Mouse (Mus musculus) c-Kit-negative CD71-positive TER-119-positive erythroid progenitor cells, embryonic 14.5 days (primary cell): Measurements from ENCODE around the gene Dnajb13.

Source experiments
- DNase-seq: peaks from one replicate; pipeline ENCODE4 v3.0.0-alpha.2; 2013; ENCODE audit warnings: low read depth, low spot score

Gene Dnajb13

DNA sequence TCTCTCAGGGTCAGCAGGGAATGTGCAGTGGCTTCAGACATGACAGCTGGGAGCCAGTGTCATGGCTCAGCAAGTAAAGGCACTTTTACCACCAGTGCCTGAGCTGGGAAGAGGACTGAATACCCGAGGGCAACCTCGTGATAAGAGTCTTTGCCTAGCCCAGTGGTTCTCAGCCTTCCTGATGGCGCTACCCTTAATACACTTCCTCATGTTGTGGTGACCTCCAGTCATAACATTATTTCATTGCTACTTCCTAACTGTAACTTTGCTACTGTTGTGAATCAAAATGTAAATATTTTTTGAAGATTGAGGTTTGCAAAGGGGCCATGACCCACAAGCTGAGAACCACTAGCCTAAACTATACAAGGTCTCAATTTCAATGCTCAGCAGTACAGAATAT, 6.1 kb downstream of the Dnajb13 start:
- DNase-seq = no peak

DNA sequence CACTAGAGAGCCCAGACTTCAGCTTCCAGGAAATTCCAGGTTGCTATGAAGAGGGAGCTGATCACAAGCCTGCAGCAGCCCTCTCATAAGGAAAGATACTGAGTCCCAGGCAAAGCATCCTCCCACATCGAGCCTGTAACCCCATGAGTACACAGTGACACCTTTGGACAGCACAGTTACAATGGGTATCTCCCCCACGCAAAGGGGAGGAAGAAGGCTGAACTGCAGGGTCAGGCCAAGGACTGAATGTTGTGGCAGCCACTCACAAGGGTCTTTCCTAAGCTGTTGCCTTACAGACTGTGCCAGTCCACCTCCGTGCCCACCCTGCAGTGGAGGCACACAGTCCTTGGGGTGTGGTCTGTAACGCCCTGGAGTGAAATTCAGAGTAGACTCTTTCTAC, 8.3 kb downstream of the Dnajb13 start:
- no peak for DNase-seq

DNA sequence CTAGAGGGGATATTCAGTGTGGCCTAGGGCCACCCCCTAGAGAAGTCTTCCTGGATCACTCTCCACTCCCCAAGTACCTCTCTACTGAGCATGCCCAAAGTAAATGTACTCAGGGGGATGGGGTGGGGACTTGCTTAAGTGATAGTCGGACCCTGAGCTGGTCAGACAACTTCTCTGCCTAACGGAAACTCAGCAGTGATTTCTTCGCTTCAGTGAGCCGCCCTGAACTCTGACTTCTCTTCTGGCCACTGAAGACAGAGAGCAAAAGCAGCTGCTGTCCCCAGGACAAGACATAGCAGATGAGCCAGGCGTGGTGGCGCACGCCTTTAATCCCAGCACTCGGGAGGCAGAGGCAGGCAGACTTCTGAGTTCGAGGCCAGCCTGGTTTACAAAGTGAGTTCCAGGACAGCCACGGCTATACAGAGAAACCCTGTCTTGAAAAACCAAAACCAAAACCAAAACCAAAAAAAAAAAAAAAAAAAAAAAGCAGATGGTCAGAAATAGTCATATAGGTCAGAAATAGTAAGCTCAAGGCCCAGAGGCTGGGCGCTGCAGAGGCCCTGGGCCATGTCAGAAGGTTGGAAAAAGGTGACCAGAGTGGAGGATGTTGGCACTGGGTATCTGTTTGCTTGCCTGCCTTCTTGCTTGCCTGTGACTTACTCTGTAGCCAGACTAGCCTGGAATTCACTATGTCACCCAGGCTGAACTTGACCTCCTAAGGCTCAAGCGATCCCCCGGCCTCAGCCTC, 9.8 kb downstream of the Dnajb13 start:
- no peak for DNase-seq

DNA sequence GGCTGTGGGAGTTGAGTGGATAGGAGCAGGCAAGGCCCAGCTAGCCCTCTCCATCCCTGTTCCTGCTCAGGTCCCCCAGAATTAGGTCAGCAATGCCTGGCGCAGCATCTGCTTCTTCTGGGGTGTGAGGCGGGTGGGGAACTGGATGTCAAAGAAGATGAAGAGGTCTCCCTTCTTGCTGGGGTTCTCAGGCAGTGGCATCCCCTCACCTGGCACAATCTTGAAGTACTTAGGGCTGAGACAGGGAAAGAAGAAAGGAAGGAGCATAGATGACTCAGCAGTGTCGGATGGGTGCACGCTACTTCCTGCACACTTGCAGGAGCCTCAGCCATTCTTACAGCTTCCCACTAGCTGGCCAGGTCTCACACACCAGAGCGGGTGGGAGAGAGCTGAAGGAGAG, 11.7 kb downstream of the Dnajb13 start:
- DNase-seq = no peak

DNA sequence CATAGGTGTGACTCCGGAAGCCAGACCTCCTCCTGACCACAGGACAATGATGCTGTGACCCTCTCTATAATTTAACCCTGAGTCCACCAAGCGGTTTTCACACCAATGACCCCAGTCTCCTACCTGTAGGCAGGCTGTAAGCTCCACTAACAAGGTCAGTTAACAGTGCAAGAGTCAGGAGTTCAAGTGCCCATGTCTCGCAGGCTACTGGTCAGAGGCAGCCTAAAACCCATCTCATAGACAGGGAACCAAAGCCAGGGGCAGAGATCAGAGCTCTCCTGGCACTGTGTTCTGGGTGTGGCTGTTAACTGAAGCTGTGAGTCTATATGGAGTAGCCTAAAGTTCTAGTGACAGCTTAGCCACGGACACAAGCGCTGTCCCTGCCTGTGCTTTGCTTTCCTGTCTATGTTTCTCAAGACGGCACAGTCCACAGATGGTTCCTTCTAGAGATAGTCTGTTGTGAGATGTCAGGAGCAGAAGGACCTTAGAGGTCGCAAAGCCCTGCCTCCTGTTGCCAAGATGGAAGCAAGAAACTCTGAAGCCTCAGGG, 12.3 kb downstream of the Dnajb13 start:
- DNase-seq = no peak

DNA sequence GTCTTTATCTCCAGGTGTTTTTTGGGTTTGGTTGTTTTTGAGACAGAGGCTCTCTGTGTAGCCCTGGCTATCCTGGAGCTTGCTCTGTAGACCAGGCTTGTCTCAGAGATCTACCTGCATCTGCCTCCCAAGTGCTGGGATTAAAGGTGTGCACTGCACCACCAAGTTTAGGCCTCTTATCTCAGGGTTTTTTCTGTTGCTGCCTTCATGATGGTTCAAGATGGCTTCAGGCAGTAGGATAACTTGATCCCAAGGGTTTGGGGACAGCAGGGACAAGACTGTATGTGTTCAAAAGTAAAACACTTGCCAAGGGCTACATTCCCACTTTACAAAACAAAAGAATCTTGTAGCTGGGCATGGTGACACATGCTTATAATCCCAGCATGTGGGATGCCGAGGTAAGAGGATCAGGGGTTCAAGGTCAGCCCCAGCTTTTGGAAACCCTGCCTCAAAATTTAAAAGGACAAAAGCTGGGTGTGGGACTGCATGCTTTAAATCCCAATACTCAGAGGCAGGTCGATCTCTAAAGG, 12.9 kb downstream of the Dnajb13 start:
- DNase-seq = no peak

DNA sequence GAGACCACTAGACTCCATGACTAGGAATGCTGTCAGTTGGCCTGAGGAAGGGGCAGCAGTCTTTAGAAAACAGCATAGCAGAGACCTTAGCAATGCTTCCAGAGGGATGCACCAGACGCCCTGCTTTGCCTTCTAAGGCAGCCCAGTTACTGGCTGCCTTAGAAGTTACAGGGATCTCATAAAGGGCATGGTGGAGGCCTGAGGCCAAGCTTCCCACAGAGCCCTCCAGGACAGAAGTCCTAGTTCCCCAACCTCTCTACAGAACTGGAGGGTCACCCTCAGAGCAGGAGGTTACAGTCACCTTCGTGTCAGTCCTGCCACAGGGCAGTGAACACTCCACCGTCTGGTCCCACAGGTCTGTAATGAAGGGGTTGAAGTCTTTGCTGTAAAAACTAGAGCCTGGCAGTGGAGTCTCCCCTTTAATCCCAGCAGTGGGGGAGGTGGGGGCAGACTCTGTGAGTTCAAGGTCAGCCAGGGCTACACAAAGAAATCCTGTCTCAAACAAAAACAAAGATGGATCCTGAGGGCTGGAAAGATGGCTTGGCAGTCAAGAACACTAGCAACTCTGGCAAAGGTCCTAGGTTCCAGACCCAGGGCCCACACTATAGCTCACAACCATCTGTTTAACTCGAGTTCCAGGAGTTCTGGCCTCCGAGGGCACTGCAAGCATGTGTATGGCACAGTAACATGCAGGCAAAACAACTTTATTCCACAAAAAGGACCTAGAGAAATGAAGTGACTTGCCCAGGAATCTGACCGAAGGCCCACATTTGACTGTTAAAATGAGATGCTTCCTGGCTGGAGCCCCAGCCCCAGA, 13.5 kb downstream of the Dnajb13 start:
- no peak for DNase-seq

DNA sequence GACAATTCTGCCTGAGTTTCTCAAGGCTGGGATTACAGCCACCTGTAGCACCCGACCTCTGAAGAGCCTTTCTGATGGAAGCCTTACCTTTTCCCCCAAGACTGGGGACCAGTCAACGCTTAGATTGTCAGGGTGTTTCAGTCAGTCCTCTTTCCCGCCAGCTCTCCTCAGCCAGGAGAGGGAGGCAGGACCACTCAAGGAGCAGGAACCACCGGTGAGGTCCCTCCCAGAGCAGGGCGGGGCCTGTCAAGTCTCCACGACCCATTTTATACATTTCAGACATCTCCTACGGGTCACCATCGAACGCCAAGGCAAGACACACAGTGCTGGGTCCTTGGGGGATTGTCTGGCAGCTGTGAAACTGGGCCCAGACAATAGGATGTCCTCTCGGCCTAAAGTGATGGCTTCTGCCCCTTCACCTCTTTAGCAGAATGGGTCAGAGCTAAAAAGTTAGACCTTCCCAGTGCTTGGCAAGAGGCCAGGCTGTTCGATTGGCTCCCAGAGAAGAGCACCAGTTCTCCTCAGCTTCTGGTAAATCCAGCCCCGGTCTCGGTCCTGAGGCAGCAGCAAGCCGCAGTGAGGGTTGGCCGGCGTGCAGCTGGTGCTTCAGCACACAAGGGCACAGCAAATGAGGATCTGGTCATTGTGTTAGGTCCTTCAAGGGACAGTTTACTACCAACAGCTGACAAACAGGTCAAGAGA, 14.3 kb downstream of the Dnajb13 start:
- peak; percentile 44 for DNase-seq

DNA sequence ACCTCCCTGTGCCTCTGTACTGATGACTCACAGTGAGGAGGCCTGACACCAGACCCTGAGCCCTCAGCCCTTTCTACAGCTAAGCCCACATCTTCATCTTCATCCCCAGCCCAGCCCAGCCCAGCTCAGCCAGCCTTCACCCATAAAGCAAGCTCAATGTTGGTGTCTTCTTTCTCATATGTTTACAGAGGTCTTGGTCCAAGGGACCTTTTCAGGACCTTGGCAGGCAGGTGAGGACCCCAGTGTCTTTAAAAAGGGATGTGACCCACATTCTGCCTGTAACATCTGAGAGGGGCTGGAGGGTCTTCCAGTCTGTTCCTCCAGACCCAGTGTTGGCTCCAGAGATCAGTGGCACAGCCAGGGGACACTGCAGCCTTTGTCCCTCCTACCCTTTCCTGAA, 15.3 kb downstream of the Dnajb13 start:
- no peak for DNase-seq

DNA sequence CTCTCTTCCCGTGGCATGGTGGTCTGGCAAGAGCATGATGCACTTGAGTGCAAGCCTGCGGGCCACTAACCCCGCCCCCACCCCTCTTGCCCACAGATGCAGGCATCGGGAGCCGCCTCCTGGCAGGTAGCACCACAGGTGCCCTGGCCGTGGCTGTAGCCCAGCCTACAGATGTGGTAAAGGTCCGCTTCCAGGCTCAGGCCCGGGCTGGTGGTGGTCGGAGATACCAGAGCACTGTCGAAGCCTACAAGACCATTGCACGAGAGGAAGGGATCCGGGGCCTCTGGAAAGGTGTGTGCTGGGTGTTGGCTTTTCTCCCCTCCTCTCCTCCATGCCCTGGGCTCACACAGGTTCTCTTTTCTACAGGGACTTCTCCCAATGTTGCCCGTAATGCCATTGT, 16.8 kb downstream of the Dnajb13 start:
- DNase-seq = no peak

DNA sequence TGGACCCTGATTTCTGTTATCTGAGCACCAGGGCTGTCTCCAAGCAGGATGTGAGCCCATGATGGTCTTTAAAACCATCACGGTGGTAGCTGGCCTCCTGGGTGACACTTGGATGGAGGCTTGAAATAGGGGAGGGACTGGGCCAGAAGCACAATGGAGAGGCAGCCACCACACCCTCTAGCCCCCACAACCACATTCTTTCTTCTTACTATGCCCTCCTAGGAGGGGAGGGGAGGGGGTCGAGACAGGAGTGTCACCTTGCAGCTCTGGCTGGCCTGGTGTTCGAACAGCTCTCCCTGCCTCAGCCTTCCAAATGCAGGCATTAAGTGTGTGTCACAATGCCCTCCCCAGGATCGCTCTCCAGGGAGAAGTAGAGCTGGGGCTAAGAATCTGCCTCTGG, 17.4 kb downstream of the Dnajb13 start:
- DNase-seq = no peak

DNA sequence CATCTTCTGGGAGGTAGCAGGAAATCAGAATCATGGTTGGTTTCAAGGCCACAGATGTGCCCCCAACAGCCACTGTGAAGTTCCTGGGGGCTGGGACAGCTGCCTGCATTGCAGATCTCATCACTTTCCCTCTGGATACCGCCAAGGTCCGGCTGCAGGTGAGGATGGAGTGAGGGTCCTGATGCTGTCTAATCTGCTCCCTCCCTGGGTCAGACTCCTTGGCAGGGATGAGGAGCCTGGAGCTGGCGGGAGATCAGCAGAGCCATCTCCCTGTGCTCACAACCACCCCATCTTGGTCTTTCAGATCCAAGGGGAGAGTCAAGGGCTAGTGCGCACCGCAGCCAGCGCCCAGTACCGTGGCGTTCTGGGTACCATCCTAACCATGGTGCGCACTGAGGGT, 18.0 kb downstream of the Dnajb13 start:
- no peak for DNase-seq

DNA sequence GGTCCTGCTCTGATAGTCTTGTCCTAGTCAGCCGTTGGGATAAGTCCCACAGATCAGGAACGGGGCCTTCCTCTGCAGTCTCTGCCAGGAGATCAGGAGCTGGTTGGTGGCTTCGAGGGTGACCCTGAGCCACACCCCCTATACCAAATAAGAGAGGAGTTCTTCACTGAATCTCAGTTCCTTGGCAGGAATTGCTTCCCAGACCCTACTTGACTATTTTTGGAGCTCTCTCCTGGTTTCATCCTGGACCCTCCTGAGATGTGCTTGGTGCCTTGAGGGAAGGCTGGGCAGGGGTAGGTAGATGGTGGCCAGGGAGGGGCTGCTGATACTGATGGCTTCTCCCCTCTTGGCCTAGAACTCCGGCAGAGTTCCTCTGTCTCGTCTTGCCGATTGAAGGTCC, 18.4 kb downstream of the Dnajb13 start:
- DNase-seq = no peak

DNA sequence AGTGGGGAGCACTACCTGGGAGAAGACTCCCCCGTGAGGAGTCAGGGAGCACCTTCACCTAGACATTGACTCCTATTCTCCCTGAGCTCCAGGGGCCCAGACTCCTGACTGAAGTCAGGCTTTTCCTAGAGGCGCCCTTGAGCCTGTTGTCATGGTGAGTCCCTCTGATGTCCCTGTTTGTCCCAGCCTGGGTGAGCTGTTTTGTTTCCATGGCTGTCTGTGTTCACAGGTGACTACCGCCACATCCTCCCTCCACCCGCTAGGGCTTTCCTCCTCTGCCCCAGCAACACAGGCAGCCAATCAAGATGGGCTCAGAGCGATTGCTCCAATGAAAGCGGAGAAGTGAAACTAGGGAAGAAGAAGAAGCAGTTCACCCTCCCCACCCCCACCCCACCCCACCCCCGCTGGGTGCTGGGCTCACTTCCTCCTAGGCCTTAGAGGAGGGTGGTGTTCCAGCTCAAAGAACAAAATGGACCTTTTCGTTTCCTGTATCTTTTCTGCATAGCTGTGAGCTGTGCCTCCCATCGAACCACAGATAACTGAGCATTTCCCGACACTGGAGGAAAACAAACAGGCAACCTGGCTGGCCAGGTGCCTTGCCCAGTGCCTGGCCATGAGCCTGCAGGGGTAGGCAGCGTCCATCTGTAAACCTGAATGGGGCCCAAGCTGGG, 19.0 kb downstream of the Dnajb13 start:
- no peak for DNase-seq

DNA sequence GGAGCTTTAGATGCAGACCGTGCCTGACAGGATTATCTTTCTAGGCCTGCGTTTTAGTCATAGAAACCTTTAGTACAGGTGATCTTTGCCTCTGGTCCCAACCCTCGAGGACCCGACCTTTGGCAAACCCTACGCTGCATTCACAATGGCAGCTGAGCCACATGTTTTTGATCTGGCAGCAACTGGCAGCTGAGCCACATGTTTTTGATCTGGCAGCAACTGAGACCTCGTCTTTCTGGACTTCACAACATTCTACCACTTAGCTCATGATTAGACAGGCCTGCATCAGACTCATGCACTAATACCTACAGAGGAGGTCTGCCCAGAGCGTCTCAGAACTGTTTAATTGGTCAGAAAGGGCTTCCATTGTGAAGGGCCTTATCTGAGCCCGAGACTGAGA, 19.7 kb downstream of the Dnajb13 start:
- DNase-seq = no peak

DNA sequence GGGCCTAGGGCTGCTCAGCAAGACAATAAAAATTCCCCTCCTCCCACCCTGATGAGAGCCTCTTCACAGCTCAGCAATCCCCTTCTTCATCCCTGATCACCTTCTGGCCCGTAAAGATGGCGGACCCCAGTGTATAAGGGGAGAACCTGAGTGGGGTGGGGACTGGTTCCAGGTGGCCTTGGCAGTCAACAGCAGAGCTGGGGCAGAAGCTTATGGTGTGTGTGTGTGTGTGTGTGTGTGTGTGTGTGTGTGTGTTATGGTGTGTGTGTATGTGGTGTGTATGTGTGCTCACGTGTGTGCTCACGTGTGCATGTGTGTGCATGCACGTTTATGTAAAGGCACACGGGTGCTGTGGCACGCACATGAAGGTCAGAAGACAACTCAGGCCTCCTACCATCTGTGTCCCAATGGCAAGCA, 20.3 kb downstream of the Dnajb13 start:
- no peak for DNase-seq

DNA sequence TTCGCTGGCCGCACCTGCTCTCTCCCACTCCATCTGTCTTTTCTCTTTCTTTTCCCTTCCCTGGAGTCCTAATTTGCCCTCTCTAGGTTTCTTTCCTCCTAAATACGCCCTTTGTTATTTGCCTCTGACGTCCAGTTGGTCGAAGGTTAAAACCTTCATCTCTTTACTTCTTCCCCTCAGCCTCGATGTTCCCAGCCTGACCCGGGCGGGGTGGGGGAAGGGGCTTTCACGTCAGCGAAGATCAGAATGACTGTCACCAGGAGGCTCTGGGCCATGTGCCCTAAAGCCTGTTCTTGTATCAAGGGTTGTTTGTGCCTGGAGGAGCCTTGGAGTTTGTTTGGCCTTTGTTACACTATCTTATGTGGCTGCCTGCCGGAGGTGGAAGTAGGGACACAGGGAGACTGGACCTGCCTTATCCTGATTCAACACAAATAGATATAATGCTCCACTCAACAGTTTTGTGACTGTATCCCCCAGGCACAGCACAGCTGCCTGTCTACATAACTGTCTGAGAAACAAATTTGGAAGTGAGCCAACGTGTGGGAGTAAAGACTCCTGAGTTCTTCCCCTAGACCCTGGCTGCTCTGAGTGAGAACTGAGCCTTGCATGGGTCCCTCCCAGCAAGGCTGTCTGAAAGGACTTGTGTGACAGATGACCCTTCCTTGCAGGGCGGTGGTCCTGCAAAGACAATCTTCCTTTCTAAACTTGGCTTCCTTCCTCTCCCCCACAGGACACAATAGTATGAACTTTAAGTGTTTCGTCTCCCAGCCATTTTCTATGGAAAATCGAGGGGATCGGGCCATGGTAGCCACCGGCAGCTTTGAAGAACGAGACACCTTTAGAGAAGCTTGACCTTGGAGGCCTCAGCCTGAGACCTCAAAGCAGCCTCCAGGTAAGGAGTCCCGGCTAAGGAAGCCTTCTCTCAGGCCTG, 21.0 kb downstream of the Dnajb13 start:
- no peak for DNase-seq

DNA sequence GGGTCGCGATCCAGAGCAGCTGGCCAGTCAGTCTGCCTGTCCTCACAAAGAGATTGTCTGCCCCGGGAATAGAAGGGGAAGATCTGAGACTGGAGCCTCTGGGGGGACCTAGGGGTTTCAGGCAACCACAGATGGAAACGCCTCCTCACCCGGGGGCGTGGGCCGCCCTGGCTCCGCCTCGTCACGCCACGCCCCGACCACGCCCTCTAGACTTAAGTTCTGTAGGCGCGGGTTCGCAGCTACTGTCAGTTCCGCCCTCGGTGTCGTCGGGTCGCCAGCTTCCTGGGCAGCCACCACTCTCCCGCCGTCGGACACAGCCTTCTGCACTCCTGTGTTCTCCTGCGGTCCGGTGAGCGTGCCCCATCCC, 21.7 kb downstream of the Dnajb13 start, which contains the start of gene Ucp2:
Gene Ucp2, plus strand, starts transcription at position 221 of the 367 bp plus-strand sequence.
- peak; percentile 90 for DNase-seq

DNA sequence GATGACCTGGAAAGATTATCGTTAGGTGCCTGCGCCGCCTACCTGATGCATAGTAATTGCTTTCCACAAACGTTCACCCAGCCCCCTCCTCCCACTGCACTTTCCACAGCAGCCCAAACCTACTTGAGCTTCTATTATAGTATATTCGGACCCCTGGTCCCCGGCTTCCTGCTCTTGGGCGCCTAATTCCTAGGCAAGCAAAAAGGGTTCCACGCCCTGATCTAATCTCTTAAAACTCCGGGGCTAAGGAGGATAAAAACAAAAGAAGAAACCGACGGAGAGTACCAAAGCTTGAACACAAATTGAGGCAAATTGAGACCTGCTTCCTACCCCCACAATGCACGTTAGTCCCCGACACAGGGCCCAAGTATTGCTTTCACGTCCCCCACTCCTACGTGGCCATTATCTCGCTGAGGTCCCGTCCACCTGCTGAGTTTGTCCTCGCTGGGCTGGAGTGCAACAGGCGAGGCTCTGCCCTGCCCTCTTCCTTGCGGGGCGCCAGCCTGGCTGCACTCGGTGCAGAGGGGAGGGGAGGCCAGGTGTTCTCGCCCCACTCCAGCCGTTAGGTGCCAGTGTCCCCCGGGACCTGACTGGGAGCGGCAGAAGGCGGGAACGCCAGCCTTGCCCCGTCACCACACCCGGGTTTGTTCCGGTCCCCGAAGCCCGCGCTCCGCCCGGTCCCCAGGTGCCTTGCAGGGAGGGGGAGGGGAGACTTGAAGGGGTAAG, 22.2 kb downstream of the Dnajb13 start:
- DNase-seq = no peak
